Mouse (Mus musculus) layer of hippocampus, adult 9-11 months (tissue): ENCODE results near the gene Nf2.
A peak's percentile ranks its signal among the peaks of the same experiment; 100 is the strongest.

Experiments
- DNase-seq: peaks from one replicate; pipeline ENCODE4 v3.0.0; 2022

Gene Nf2

DNA sequence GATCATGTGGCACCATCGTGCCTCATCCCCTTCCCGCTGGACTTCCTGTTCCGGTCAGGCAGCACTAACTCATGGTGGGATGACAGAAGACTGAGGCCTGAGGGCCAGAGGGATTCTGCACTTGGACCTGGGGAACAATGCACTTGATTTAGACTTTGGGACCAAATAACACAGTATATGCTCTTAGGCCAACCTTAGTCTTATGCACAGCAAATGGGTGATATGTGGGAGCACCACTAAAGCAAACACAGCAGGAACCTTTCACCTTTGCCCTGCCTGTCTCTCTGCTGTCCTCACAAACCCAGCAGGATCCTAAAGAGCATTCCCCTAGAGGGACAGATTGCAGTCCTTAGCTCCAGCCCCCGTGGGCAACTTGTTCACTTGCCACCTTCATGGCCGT lies 108.6 kb downstream of the Nf2 start:
- DNase-seq = no peak

DNA sequence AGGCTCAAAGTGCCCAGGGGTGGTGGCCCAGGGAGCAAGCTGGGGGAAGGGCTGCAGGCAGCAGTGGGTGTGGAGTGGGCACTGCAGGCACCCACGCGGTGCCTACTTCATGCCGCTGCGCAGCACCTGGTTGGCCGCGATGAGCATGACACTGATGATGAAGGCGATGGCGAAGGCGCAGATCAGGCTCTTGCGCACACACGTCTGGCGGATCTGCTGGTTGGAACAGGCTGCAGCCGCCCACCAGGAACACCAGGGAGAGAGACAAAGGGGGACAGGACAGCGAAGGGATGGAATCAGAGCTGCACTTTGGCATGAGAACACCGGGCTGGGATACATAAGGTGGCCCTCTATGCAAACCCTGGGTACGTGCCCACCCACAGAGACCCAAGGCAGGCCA lies 110.6 kb downstream of the Nf2 start:
- peak; percentile 64 for DNase-seq

DNA sequence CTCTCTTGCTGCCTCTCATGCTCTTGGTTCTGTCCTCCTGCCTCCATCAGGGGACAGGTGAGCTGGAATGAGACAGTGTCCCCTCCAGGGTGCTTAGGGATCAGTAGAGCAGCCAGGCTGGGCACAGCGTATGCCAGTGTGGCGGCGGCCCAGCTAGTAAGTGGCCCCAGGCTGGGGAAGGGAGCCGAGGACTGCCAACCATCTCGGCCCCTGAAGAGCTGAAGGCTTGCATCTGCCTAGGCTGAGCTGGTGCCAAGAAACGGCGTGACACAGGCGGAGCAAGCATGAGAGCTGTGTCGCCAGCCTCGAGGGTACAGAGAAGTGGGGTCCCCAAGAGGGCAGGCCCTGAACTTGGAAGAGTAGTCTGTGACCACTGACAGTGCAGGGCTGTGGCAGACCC lies 111.7 kb downstream of the Nf2 start:
- peak; percentile 57 for DNase-seq

DNA sequence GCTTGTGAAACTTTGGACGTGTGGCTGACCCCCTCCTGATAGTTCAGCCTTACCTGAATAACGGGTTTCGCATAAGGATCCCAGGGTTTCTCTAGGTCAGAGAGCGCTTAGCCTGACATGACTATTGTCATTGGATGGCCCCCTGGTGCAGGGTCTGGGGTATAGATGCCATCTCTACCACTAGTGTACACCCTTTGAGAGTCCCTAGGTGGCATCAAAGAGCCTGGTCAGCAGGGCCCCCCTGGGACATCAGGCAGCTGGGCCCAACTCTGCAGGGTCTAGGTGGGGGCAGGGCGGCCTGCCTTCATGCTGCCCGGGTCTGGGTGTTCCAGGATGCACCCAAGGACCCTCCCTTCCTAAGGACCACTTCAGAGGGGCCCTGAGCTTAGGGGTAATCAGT lies 113.0 kb downstream of the Nf2 start:
- DNase-seq = no peak

DNA sequence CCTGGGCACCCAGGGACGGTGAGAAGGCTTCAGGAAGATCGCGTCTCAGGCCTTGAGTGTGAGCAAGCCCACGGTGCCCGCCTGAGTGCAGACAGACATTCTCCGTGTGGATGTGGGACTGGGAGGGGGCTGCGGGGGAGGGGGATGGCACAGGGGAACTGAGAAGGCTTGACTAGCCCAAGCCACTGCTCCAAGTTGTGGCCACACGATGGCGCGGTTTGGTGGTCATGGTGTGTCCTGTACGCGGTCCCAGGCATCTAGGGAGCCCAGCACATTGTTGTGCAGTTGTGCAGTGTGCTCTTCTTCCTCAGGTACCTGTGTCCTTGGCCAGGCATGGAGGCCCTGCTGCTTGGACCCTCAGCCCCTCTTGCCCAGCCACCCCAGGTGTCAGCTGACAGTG lies 115.2 kb downstream of the Nf2 start:
- no peak for DNase-seq

DNA sequence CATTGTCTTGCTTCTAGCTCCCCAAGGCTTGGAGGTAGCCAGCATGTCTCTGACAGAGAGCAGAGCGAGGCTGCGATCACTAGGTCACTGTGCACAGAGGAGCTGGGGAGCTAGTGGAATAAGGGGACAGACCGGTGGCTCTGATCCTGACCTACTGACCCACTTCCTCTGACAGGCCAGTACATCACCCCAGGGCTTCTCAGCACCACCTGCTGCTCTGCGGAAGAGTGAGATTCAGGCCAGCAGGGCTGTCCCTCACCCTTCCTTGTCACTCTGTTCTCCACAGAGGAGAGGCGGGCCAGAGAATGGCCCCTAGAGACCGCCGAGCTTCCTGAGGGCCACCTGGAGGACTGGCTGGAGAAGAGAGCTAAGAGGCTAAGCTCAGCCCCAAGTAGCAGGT lies 117.6 kb downstream of the Nf2 start:
- no peak for DNase-seq

DNA sequence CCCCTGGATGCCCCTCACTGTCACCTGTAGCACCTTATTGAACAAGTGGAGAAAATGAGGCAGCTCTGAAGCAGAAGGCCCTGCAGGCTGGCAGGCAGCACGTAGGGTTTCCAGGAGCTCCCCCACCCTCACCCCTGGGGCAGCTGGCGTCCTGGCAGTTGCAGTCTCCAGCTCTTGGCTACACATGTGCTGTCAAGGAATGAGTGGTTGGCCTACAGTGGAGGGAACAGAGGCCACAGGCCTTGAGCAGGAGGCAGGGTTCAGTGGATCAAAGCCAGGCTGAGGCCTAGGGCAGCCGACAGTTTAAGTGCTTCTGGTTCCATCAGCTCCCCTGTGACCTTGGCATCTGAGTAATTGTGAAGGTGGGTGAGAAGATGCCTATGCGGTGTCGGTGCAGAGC lies 118.4 kb downstream of the Nf2 start:
- no peak for DNase-seq

DNA sequence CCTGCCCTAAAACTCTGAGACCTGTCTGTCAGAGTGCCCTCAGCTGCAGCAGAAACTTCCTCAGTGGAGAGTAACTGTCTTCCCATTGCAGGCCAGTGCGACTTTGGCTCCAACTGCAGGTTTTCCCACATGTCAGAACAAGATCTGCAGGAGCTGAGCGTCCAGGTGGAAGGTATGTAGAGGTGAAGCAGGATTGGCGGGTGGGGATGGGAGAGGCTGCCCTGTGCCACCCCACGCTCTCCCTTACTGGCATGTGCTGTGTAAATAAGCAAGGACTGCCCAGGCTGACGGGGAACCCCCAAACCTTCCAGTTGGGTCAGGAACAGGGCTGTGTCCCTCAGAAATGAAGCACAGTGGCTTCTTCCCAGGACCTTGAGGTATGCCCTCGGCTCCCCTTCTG lies 119.2 kb downstream of the Nf2 start:
- DNase-seq = no peak

DNA sequence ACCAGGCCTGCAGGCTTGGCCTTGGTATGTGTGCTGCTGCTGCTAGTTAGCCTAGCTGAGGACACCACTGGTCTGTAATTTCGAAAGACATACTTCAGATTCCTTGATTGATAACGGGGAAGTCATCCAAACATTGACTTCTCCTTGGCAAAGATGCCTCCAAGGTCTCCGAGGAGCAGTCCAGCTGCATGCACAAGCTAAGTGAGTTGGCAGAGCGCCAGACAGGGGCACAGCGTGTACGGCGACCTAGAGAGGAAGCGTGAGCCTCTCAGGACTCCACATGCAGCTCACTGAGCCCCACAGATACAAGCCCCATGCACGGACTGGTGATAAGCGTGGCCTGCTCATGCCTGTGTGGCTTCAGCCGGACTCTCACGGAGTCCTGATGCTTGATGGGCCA lies 119.7 kb downstream of the Nf2 start:
- DNase-seq = no peak

DNA sequence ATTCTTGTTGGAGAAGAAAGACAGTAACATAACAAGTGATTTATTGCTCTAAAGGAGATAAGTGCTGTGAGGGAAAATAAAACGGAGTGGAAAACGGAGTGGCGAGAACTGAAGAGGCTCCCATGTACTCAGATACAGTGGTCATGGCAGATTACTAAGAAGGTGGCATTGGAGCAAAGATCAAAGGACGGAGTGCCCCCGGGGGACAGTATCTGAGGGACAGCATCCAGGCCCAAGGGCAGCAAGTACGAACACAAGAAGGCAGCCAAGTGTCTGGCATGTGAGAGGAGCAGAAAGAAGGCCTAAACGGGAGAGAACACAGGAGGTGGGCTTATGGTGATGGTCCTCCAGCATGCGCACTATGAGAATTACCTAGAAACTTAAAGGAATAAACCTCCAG lies 127.6 kb downstream of the Nf2 start:
- DNase-seq = no peak

DNA sequence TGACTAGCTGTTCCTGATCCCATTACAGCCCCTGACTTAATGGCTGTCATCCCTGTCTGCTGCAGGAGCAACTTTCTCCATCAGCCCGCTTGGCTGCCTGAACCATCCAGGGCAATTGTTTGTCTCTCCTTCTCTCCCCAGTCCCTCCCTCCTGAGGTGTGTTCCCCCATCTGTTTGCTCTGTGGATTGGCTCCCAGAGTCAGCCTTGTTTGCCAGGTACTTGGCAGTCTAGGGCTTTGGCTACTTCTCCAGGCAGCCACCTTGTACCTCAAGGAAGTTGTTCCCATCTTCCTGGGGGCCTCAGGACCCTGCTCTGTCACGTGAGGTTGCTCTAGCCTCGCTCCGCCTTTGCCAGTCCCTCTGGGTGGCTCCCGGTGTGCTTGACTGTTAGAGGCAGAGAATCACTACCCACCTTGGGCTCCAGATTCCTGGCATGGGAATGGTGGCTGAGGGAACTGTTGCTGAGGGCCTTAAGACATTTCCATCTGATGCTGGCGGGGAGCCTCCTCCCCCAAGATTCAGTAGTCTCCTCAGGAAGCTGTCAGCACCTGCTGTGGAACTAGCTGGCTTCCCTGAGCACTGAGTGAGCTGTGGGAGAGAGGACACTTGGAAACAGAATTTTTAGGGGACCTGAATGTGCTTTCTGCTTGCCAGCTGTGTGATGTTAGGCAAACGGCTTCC lies 128.3 kb downstream of the Nf2 start:
- no peak for DNase-seq

DNA sequence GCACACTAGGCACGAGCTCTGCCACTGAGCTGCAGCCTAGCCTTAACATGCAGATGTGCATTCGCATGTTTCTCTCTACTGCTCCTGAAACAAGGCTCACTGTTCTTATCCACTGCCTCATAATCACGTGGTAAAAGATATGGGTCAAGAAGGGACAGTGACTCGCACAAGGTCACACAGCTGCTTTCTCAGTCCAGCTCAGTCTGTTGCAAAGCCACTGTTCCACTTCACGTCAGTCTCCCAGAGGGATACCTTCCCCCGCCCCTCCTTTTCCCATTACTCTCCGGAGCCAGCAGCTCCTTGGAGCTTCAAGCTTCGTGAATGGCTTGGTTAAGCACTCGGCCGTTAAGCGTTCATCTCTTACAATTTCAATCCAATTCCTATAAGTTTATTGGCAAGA lies 128.9 kb downstream of the Nf2 start:
- DNase-seq = no peak

DNA sequence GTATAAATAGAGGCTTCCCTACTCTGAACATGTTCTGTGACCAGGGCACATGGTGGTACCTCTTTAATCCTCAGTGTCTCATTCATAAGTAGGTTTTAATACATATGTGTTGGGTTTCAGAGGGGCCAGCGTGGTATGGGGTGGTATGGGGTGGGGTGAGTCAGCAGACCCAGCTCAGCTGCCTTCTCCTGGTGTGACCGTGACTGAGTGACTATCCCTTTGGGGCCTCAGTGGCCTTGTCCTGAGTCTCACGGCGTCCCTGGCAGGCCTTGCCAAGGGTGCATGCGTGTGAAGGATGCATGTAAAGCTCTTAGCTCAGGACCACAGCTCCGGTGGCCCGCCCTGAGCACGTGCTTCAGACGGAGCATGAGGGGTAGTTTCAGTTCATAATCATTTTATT lies 129.4 kb downstream of the Nf2 start:
- DNase-seq = no peak

DNA sequence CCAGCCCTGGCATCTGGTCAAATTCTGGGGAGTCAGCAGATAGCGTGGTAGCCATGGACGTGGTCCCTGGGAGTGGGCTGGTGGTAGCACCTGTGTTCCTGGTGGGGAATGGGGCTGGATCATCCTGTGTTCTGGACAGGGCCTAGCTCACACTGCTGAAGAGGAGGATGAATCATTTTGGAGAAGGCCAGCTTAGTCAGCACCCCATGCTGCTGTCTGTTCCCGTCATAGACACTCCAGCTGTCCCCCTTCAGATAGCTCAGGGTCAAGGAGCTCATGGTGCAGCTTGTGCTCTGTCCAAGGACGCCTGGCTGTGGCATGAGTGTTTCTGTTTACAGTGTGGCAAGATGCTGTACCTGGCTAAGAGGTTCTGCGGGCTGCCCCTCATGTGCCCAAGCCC lies 130.8 kb downstream of the Nf2 start:
- no peak for DNase-seq

DNA sequence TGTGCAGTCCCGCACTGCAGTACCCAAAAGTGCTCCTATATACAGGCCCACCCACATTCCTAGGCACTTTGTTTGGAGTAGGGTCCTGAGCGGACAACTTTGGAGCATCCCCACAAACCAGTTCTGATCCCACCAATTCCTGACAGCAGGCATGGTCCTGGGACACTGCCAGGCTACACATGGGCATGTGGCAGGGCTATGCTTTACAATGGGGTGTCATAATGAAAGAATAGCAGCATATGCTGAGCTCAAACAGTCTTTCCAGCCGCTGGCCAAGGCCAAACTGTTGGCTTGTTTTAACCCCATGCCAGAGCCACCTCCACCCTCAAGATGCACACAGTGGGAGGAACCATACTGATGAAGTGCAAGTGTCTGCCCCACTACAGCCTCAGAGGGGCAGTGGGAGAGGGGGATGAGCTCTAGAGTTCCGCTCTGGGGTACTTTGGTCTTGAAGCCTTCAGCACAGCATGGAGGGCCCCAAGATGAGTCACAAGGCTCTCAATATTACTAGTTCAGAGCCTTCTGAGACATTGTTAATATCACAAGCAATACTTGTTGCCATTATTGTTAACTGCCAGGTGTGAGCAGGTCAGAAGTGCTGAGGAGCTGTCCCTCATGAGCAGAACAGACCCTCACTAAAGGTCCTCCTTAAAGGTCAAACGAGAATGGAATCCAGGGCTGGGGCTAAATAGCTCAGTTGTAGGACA lies 132.7 kb downstream of the Nf2 start:
- no peak for DNase-seq
